In the genomic region with DNA sequence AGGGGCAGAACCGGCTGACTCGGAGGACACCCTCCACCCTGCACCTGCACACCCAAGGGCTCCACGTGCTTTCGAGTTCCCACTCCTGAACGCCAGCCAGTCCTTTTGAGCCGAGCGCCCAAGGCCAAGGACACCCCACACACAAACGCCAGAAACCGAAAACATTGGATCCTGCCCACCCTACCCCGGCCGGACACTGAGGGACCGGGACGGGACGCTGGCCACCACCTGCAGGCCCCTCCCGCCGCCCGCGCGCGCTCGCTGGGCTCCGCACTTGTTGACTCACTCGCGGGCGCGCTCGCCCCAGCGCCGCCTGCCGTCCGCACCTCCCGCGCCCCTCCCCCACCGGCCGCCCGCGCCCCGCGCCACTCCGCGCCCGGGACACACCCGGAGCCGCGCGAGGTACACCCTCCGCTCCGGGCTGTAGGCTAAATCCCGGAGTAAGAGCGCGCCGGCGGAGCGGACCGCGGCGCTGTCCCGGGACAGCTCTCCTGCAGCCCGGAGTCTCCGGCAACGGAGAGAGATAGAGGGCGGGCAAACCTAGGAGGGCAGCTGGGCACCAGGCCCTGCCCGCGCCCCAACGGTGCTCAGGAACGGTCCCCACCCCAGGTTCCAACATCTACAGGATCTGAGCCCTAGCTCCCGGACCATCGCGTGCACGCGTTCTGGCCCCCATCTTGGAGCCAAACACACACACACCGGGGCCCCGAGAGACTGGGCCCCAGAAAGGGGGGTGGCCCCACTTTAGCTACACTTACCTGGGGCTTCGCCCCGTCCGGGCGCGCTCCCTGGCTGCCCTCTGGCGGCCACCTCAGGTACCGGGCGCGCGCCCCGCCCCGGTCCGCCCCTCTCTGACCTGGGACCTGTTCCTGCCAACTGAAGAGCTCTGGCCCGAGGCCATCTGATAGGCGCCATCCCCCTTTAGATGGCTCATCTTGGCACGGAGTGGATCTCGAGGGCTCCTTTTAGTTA, we compare ENCODE assay signal across 1 mouse cellular context.
TF ChIP-seq lines count a peak whose summit lies in the region.

No protein-coding gene starts in this region.

TF ChIP-seq in CH12.LX, 34 proteins besides CTCF, POLR2A, EP300 and RAD21 (continued from another document):
- TF ChIP-seq SIN3A (IDR thresholded peaks at IDR 0.05; ENCODE audit: low read length) (peak; percentile 15; the same call in 1 of the 2 replicates), IRF4 (IDR thresholded peaks at IDR 0.05; ENCODE audit: low read depth, low read length) (peak; percentile 27), SMC3 (IDR thresholded peaks at IDR 0.05; ENCODE audit: low read depth, low read length) (peak; percentile 90), ELF1 (IDR thresholded peaks at IDR 0.05; ENCODE audit: low read depth, low read length) (no peak; the same call in 1 of the 2 replicates), PAX5 (IDR thresholded peaks at IDR 0.05; ENCODE audit: low read length) (no peak), USF1 (IDR thresholded peaks at IDR 0.05; ENCODE audit: low read depth, low read length) (no peak), CHD2 (IDR thresholded peaks at IDR 0.05; ENCODE audit: low read length) (no peak), HCFC1 (IDR thresholded peaks at IDR 0.05; ENCODE audit: low read depth, low read length) (no peak), GABPA (IDR thresholded peaks at IDR 0.05; ENCODE audit: insufficient replicate concordance, low read depth, low read length) (no peak), CHD1 (IDR thresholded peaks at IDR 0.05; ENCODE audit: low read depth, low read length) (no peak), ZNF384 (IDR thresholded peaks at IDR 0.05; ENCODE audit: low read depth, low read length) (no peak), BHLHE40 (IDR thresholded peaks at IDR 0.05; ENCODE audit: low read depth, low read length) (no peak), MEF2A (IDR thresholded peaks at IDR 0.05; ENCODE audit: borderline replicate concordance, low read depth, low read length) (peak; percentile 47; the same call in 1 of the 2 replicates), MXI1 (IDR thresholded peaks at IDR 0.05; ENCODE audit: low read depth, low read length) (no peak; the same call in 1 of the 2 replicates), MYC (IDR thresholded peaks at IDR 0.05; ENCODE audit: low read depth, low read length) (no peak), MAZ (IDR thresholded peaks at IDR 0.05; ENCODE audit: low read depth, low read length) (0 out of 2 replicates have a peak, but pooled peaks have one; percentile 42), JUN (IDR thresholded peaks at IDR 0.05; ENCODE audit: insufficient read depth, low read depth, low read length) (no peak), USF2 (conservative IDR thresholded peaks at IDR 0.05; ENCODE audit: low read depth, low read length) (no peak), POLR2AphosphoS2 (IDR thresholded peaks at IDR 0.05; ENCODE audit: low read depth, low read length) (no peak), NRF1 (IDR thresholded peaks at IDR 0.05; ENCODE audit: low read depth, low read length) (no peak), MAFK (IDR thresholded peaks at IDR 0.05; ENCODE audit: insufficient replicate concordance, low read length) (no peak), ZMIZ1 (IDR thresholded peaks at IDR 0.05; ENCODE audit: low read depth, low read length) (no peak)
